Mouse (Mus musculus) midbrain, embryonic 11.5 days (tissue): ENCODE measurements around the gene Sema4b. TPM values are rescaled to one million over a fixed set of nuclear protein-coding genes. Genes with fewer than 3 reads are reported as not detected.

ENCODE experiments used
- ATAC-seq: fragments of 200-750 bp; cut with Nextera tagmentation; 2 replicates; pipeline ENCODE4 v1.8.0; 2017; ENCODE audit warnings: moderate TSS enrichment, moderate library complexity; ENCODE audit not compliant: low FRiP score
- DNase-seq: peaks from one replicate; pipeline ENCODE4 v3.0.0; 2015; ENCODE audit warnings: low spot score; ENCODE audit errors: missing footprints
- H3K27ac ChIP-seq: fragments of 300-500 bp; sonication (generic); 2 replicates; pipeline ENCODE4 v1.5.1; 2014; ENCODE audit warnings: low read depth, low read length
- H3K27me3 ChIP-seq: fragments of 300-500 bp; sonication (generic); 2 replicates; pipeline ENCODE4 v1.6.1; 2014; ENCODE audit warnings: mild to moderate bottlenecking, low read length, moderate library complexity, mixed read lengths; ENCODE audit not compliant: control insufficient read depth, insufficient read depth
- H3K36me3 ChIP-seq: fragments of 300-500 bp; sonication (generic); 2 replicates; pipeline ENCODE4 v1.6.1; 2014; ENCODE audit warnings: mild to moderate bottlenecking, low read length, moderate library complexity, mixed read lengths; ENCODE audit not compliant: control insufficient read depth, insufficient read depth
- H3K4me1 ChIP-seq: fragments of 300-500 bp; sonication (generic); 2 replicates; pipeline ENCODE4 v1.6.1; 2014; ENCODE audit warnings: low read length; ENCODE audit not compliant: control insufficient read depth, insufficient read depth
- H3K4me2 ChIP-seq: fragments of 300-500 bp; sonication (generic); 2 replicates; pipeline ENCODE4 v1.6.1; 2014; ENCODE audit warnings: mild to moderate bottlenecking, moderate library complexity
- H3K4me3 ChIP-seq: fragments of 300-500 bp; sonication (generic); 2 replicates; pipeline ENCODE4 v1.5.1; 2014; ENCODE audit warnings: low read depth, low read length
- H3K9ac ChIP-seq: fragments of 300-500 bp; sonication (generic); 2 replicates; pipeline ENCODE4 v1.6.1; 2014; ENCODE audit warnings: low read length
- H3K9me3 ChIP-seq: fragments of 300-500 bp; sonication (generic); 2 replicates; pipeline ENCODE4 v1.6.1; 2016; ENCODE audit warnings: low read length; ENCODE audit not compliant: control insufficient read depth
- WGBS: fragments of 180-500 bp; shearing (Covaris S2); extraction: QIAGEN DNeasy Blood & Tissue Kit; methylation state at CpG from one replicate; pipeline ENCODE4 v1.1.7; 2014; 5-methylcytosine and 5-hydroxymethylcytosine counted together
- polyA plus RNA-seq: library from polyadenylated mRNA; unstranded; fragments of >200 nt; fragmentation: Nextera tagmentation; extraction: Ambion mirVana; gene quantifications from 2 replicates; pipeline ENCODE4 v1.2.1, GENCODE M21; 2014

Gene Sema4b
- polyA plus RNA-seq, 1 experiment from 2014 or later, result 10.5 TPM

DNA sequence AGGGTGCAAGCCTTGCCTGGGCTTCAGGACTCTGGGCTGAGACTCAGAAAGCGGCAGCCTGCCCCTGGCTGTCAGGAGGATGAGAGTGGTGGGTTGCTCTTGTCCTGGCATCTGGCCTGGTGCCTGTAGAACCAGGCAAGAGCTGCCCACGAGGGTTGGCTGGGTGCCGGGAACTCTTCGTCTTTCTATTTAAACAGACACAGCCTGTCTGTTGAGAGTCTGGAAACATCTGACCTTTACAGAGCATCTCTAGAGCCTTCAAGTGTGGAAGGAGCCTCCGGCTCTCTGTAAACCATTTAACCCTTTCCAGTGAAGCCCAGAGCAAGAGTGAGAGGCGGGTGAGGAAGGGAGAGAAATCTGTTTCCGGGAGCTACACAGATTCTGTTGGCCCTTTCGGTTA, 15.3 kb upstream of the Sema4b start:
- Histone ChIP-seq H3K4me2 (no peak overlapping the region), H3K27me3 (no peaks in the 10 kb centered on the region), H3K9ac (no peak overlapping the region), H3K9me3 (no peaks in the 10 kb centered on the region), H3K36me3 (no peaks in the 10 kb centered on the region), H3K27ac (no peak overlapping the region), H3K4me3 (no peak overlapping the region), H3K4me1 (no peaks in the 10 kb centered on the region)
- 56% methylated on average over 8 of the region's 8 CpGs for WGBS
- ATAC-seq (no peak), DNase-seq (no peak)

DNA sequence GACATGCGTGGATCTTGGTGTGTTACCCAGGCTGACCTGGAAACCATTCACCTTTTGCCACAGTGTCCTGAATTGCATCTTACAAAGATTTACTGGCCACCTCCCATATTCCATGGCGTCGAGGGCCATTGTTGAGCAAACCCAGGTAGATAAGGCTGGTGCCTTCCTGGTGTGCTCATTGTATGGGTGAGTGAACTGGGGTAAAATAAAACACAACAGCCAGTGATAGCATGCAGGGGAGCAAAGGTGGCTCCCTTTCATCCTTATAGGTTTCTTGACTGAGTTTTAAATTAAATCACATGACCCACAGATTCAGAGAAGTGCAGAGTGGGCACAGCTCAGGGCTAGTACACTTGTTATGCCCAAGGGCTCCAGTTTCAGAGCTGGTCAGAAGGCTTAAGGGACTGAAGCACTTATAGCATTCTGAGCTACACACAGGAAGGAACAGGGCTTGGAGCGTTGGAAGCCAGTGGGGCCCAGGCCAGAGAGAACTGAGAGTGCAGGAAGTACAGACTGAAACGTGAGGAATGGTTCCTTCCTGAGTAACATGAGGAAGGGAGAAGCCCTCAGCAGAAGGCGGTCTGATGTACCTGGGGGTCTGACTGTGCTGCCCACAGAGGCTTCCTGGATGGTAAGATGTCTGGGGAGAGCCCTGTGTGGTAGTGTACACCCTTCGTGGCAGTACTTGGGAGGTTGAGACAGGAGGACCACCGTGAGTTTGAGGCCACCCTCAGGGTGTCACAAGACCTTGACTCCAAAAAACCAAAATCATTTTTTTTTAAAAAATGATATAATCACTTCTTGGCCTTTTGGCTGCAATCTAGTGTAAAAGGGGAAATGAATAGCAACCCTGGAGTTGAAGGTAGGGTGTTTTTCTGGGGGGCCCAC, 14.3 kb upstream of the Sema4b start:
- H3K27me3 ChIP-seq, result no peaks in the 10 kb centered on the region
- H3K9ac ChIP-seq, result no peak overlapping the region
- no peaks in the 10 kb centered on the region for H3K4me1 ChIP-seq
- no peaks in the 10 kb centered on the region for H3K36me3 ChIP-seq
- DNase-seq, result no peak
- ATAC-seq, result no peak
- H3K4me3 ChIP-seq, result no peak overlapping the region
- H3K9me3 ChIP-seq, result no peaks in the 10 kb centered on the region
- 86% methylated on average over 8 of the region's 8 CpGs for WGBS
- no peak overlapping the region for H3K4me2 ChIP-seq
- H3K27ac ChIP-seq, result no peak overlapping the region

DNA sequence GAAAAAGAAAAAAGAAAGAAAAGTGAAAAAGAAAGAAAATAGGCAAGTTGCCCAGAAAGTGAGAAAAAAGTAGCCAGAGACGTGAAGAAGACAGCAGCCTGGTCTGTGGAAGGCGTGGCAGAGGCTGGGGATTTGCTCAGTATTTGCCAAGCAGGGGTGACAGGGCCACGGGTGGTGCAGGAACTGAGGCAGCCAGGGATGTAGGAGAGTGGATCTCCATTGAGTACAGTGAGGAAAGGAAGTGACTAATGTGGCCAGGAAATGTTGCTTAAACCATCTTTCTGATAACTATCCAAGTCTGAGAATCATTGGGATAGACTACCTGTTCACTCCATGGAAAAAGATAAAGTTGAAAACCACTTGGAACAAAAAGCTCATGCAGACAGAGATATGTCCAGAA, 10.5 kb upstream of the Sema4b start:
- Histone ChIP-seq H3K9ac (no peak overlapping the region), H3K27me3 (no peaks in the 10 kb centered on the region), H3K9me3 (no peaks in the 10 kb centered on the region), H3K4me2 (no peak overlapping the region), H3K36me3 (no peaks in the 10 kb centered on the region), H3K4me3 (no peak overlapping the region), H3K27ac (no peak overlapping the region), H3K4me1 (no peaks in the 10 kb centered on the region)
- ATAC-seq, result no peak
- WGBS, result 73% methylated on average over 3 of the region's 3 CpGs
- no peak for DNase-seq

DNA sequence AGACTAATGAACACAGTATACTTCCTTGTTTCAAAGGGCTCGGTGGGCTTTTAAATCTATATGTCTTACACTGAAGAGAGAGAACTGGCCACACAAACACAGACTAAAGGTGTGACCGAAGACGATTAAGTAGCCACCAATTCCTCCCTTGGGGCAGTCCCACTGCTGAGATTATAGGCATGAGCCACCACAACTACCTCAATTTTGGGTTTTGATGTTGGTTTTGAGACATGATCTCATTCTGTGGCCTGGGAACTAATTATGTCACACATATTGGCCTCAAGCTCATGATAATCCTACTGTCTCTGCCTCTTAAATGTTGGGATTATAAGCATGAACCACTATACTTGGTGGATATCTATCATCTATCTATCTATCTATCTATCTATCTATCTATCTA, 9.2 kb upstream of the Sema4b start:
- ATAC-seq, result no peak
- no peaks in the 10 kb centered on the region for H3K9me3 ChIP-seq
- no peak for DNase-seq
- H3K36me3 ChIP-seq, result no peaks in the 10 kb centered on the region
- no peaks in the 10 kb centered on the region for H3K27me3 ChIP-seq
- H3K4me3 ChIP-seq, result no peak overlapping the region
- WGBS, result 88% methylated on average over 3 of the region's 3 CpGs
- no peak overlapping the region for H3K4me2 ChIP-seq
- H3K4me1 ChIP-seq, result no peaks in the 10 kb centered on the region
- H3K9ac ChIP-seq, result no peak overlapping the region
- no peak overlapping the region for H3K27ac ChIP-seq

DNA sequence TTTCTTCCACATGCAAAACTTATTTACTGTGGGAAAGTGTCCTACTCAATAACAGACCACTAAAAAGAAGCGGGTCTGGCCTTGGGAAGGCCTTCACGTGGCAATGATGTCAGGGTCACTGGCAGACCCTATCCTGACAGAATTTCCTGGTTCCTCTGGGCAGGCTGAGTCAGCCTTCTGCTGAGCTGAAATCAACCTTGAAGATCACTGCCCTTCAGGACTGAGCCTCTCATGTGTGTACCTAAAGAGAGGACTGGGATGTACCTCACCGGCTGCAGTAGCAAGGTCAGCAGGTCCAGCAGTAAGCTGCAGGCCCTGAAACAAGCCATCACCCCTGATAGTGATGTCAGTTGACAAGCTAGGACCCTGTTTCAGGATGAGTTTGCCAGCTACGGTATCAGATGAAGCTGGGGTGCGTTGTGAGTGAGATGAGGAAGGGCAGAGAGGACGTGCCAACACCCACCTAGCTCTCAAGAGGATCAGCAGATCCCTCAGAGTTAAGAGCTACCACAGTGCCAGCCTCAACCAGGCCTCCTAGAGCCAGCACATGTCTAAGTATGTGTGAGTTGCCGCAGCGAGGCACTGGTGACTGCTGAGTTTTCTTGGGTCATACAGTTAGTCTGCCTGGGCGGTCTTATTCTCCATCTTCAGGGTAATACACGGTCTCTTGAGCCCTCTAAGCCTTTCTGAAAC, 8.5 kb upstream of the Sema4b start:
- H3K9ac ChIP-seq, result no peak overlapping the region
- no peak for ATAC-seq
- H3K4me1 ChIP-seq, result no peaks in the 10 kb centered on the region
- H3K27me3 ChIP-seq, result no peaks in the 10 kb centered on the region
- H3K4me3 ChIP-seq, result no peak overlapping the region
- no peak overlapping the region for H3K4me2 ChIP-seq
- DNase-seq, result no peak
- 93% methylated on average over 10 of the region's 10 CpGs for WGBS
- H3K27ac ChIP-seq, result no peak overlapping the region
- no peaks in the 10 kb centered on the region for H3K36me3 ChIP-seq
- no peaks in the 10 kb centered on the region for H3K9me3 ChIP-seq

DNA sequence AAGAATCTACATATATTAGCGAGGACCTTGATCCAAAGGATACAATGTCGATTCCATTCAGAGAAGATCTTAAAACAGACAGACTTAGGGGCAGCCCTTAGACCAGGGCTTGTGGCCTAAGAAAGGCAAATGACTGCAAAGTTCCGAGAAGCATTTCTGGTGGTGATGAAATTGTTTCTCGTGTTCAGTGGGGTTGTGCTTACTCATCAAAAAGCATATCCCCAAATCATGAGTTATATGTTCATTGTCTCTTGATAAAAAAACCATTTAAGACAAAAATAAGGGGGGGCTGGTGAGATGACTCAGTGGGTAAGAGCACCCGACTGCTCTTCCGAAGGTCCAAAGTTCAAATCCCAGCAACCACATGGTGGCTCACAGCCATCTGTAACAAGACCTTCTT, 7.3 kb upstream of the Sema4b start:
- ATAC-seq (no peak), DNase-seq (no peak)
- 95% methylated on average over 6 of the region's 6 CpGs for WGBS
- Histone ChIP-seq H3K9me3 (no peaks in the 10 kb centered on the region), H3K4me2 (no peak overlapping the region), H3K9ac (no peak overlapping the region), H3K4me1 (no peaks in the 10 kb centered on the region), H3K27ac (no peak overlapping the region), H3K36me3 (no peaks in the 10 kb centered on the region), H3K4me3 (no peak overlapping the region), H3K27me3 (no peaks in the 10 kb centered on the region)

DNA sequence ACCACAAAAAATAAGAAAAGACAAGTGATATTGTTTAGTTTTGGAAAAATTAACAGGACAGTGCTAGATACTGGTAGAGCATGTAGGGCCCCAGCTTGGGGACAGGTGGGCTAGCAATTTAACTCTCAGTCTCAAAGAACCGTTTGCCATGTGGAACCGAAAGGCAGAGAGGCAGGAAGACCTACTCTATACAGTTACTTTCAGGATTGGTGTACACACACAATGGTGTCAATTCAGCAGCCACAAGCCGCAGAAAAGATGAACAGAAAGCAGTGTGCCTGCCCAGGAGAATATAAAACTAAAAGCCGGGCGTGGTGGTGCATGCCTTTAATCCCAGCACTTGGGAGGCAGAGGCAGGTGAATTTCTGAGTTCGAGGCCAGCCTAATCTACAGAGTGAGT, 6.9 kb upstream of the Sema4b start:
- ATAC-seq, result no peak
- H3K4me2 ChIP-seq, result no peak overlapping the region
- H3K27me3 ChIP-seq, result no peaks in the 10 kb centered on the region
- no peaks in the 10 kb centered on the region for H3K36me3 ChIP-seq
- no peak overlapping the region for H3K4me3 ChIP-seq
- no peak for DNase-seq
- H3K4me1 ChIP-seq, result no peaks in the 10 kb centered on the region; the same call in 1 of the 2 replicates
- H3K9ac ChIP-seq, result no peak overlapping the region
- no peak overlapping the region for H3K27ac ChIP-seq
- WGBS, result 87% methylated on average over 6 of the region's 6 CpGs
- no peaks in the 10 kb centered on the region for H3K9me3 ChIP-seq

DNA sequence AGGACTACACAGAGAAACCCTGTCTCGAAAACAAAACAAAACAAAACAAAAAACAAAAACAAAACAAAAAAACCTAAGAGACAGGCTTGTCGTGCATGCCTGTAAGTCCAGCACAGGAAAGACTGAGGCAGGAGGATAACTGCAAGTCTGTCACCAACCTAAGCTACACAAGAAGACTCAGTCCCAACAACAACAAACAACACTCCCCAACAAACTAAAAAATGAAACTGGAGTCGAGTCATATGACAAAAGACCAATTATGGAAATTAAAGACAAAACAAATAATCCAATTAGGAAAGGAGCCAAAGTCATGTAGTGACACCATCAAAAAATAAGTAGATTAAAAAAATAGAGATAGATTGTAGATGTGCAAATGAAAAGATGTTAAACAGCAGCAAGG, 6.4 kb upstream of the Sema4b start:
- Histone ChIP-seq H3K9ac (no peak overlapping the region), H3K36me3 (no peaks in the 10 kb centered on the region)
- 81% methylated on average over 3 of the region's 3 CpGs for WGBS

DNA sequence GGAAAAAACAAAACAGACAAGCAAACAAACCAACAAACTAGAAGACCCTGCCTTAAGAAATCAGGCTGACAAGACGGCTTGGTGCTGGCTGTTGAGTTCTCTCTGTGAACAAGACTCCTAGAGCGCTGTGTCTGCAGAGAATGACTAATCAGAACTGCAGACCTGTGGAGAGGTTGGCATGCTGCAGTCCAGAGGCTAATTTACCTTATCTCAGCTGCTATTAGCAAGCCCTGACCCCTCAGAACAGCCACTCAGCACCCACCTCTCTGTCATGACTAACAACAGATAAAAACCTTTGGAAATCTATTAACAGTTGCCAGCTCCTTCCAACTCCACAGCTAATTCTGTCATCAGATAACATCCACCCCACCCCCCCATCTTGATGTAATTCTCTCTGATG, 5.6 kb upstream of the Sema4b start:
- DNase-seq, result no peak
- Histone ChIP-seq H3K9me3 (no peaks in the 10 kb centered on the region), H3K9ac (no peak overlapping the region), H3K27me3 (no peaks in the 10 kb centered on the region), H3K36me3 (no peaks in the 10 kb centered on the region), H3K4me2 (no peak overlapping the region), H3K27ac (no peak overlapping the region), H3K4me3 (no peak overlapping the region), H3K4me1 (peaks cover 2% of the 10 kb centered on the region; the same call in 1 of the 2 replicates)
- 77% methylated on average over 2 of the region's 2 CpGs for WGBS
- ATAC-seq, result no peak

More for the DNA sequence above, 6.4 kb upstream of the Sema4b start:
- ATAC-seq, result no peak
- Histone ChIP-seq H3K4me3 (no peak overlapping the region), H3K9me3 (no peaks in the 10 kb centered on the region), H3K4me1 (no peaks in the 10 kb centered on the region; the same call in 1 of the 2 replicates), H3K27ac (no peak overlapping the region), H3K4me2 (no peak overlapping the region), H3K27me3 (no peaks in the 10 kb centered on the region)
- DNase-seq, result no peak
